Mouse (Mus musculus) mesoderm, embryonic 11.5 days (tissue): ENCODE results near the gene Olfr746.

Source experiments
- DNase-seq: peaks from one replicate; pipeline ENCODE4 v3.0.0-alpha.2; 2012; ENCODE audit warnings: low read depth, low spot score

The Olfr746 gene

GRCm38 (mm10) chr14:50646783-50647182, at the start of gene Olfr746:
TSS of gene Olfr746 (plus strand) at chr14:50647083.
- no peak for DNase-seq

DNA sequence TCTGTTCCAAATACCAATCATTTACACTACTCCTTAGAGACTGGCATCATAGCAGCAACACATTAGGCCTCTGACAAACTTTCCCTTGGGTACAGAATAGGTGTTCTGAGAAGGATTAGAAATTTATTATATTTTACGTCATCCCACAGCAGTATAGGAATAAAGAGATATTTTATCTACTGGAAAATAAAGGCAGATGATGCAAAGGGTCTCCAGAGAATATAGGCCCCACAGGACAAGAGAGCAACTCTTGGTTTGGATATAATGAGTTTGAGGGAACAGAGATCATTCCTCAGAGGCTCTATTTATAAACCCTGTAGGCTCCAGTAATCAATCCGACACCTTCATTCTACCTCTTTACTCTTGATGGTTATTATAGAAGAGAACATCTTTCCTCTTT, 32.3 kb upstream of the Olfr746 start, which contains the start of gene Olfr744:
Gene Olfr744, plus strand, starts transcription at position 301 of the 400 bp plus-strand sequence.
- DNase-seq, result no peak

- no peak for DNase-seq
Measured at GRCm38 (mm10) chr14:50639088-50639487, 7.8 kb upstream of the Olfr746 start, which contains the start of gene Olfr745. TSS of gene Olfr745 (plus strand) at chr14:50639388.

GRCm38 (mm10) chr14:50693106-50693505, 46.2 kb downstream of the Olfr746 start, which contains the start of gene Olfr747:
TSS of gene Olfr747 (minus strand) at chr14:50693206.
- DNase-seq, result no peak
